Mouse (Mus musculus) midbrain, embryonic 15.5 days (tissue): ENCODE results near the gene Gm21748. TPM values are rescaled to one million over a fixed set of nuclear protein-coding genes. Genes with fewer than 3 reads are reported as not detected.
"Not testable (repeated sequence)": the region's sequence is repeated elsewhere in the genome, so short reads cannot be mapped to it uniquely, and the experiment has no call there.

ENCODE experiments used
- ATAC-seq: fragments of 200-750 bp; cut with Nextera tagmentation; replicated peaks from 2 replicates; pipeline ENCODE4 v1.8.0; 2017; ENCODE audit warnings: moderate TSS enrichment
- H3K27ac ChIP-seq: fragments of 300-500 bp; sonication (generic); 2 replicates; pipeline ENCODE4 v1.5.1; 2015; ENCODE audit warnings: mild to moderate bottlenecking, inconsistent platforms
- H3K27me3 ChIP-seq: fragments of 300-500 bp; sonication (generic); replicated peaks from 2 replicates; pipeline ENCODE4 v1.6.1; 2015; ENCODE audit warnings: inconsistent platforms
- H3K36me3 ChIP-seq: fragments of 300-500 bp; sonication (generic); replicated peaks from 2 replicates; pipeline ENCODE4 v1.6.1; 2015; ENCODE audit warnings: inconsistent platforms
- H3K4me1 ChIP-seq: fragments of 300-500 bp; sonication (generic); 2 replicates; pipeline ENCODE4 v1.6.1; 2015; ENCODE audit warnings: inconsistent platforms
- H3K4me2 ChIP-seq: fragments of 300-500 bp; sonication (generic); 2 replicates; pipeline ENCODE4 v1.6.1; 2015; ENCODE audit warnings: inconsistent platforms, mild to moderate bottlenecking, moderate library complexity
- H3K4me3 ChIP-seq: fragments of 300-500 bp; sonication (generic); 2 replicates; pipeline ENCODE4 v1.5.1; 2015; ENCODE audit warnings: mild to moderate bottlenecking, inconsistent platforms
- H3K9ac ChIP-seq: fragments of 300-500 bp; sonication (generic); 2 replicates; pipeline ENCODE4 v1.6.1; 2015; ENCODE audit warnings: mild to moderate bottlenecking, inconsistent platforms
- H3K9me3 ChIP-seq: fragments of 300-500 bp; sonication (generic); 2 replicates; pipeline ENCODE4 v1.6.1; 2016; ENCODE audit warnings: inconsistent platforms
- WGBS: fragments of 180-500 bp; shearing (Covaris S2); methylation state at CpG from one replicate; pipeline ENCODE4 v1.1.7; 2015; ENCODE audit warnings: mixed read lengths; 5-methylcytosine and 5-hydroxymethylcytosine counted together
- polyA plus RNA-seq: library from polyadenylated mRNA; unstranded; fragments of >200 nt; fragmentation: Nextera tagmentation; extraction: Ambion mirVana; gene quantifications from 2 replicates; pipeline ENCODE4 v1.2.1, GENCODE M21; 2015

Gm21748 gene
- not detected in 2 replicates for polyA plus RNA-seq

GRCm38 (mm10) chrY:90839077-90839476 is at the start of gene Gm21748:
Gene Gm21748, minus strand, starts transcription at chrY:90839177.
- not testable (repeated sequence) for H3K27ac ChIP-seq, ATAC-seq, H3K9me3 ChIP-seq, H3K36me3 ChIP-seq, H3K4me2 ChIP-seq, H3K27me3 ChIP-seq, H3K9ac ChIP-seq, H3K4me3 ChIP-seq, H3K4me1 ChIP-seq
- WGBS, result no CpG with 5 or more reads among the region's 8 CpGs

Other genes starting within 250 kb of the Gm21748 start
- not detected in 2 replicates for gene Gm21860, start 84.4 kb downstream of the Gm21748 start, polyA plus RNA-seq
- not detected in 2 replicates for gene Gm47283, start 54.4 kb downstream of the Gm21748 start, polyA plus RNA-seq